Mouse (Mus musculus): ENCODE measurements at regions not wholly inside any gene's neighbourhood (a gene's known extent, or its start where the extent isn't known, plus 50 kb on each side); places are given as distances from the start of the nearest gene placed in this dataset.

DNA sequence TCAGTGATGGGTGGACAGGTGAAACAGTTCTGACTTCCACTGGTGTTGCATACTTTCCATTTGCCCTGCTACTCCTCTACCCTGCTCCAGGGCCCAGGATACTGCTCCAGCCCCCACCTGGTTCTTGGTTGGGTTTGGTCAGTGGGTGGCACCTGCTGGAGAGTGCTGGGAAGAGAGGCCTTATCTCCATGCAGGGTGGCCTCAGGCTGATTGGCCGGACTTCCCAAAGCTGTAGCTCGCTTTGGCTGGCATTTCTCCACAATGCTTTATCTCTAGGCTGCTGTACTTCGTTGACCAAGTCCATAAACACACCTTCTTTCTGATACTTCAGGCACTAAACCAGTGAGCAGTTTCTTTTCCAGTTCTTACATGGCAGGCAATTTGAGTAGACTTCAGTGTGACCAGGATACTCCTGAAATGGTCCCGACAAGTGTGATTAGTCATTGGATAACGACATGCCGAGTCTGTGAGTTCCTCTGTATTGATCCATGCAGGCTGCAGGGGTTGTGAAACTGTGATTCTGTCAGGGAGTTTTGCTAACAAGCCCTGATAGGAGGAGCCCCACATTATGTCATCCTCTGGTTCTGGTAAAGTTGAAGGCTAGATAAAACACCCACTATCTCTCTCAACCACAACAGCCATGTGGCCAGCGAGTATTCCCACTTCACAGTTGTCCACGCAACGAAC, 50.1 kb upstream of the Nr5a2 start:
- TF ChIP-seq CTCF (IDR thresholded peaks at IDR 0.05; ENCODE audit: insufficient read depth, low read length) (no peak), POLR2A (IDR thresholded peaks at IDR 0.05; ENCODE audit: borderline replicate concordance, extremely low read depth, low read depth, low read length) (no peak)

Measured in lung, adult 2 months (tissue).